In genomic region chr3:140452513-140452912, GRCm38 (mm10) we compare ENCODE assay signal across 27 mouse cellular contexts.
A peak's percentile ranks its signal among the peaks of the same experiment; 100 is the strongest.
DNase-seq lines count a peak whose midpoint lies in the region; ATAC-seq and TF ChIP-seq lines count a peak whose summit lies in the region.
"Had no signal": no experiment of that assay in that cellular context is flagged by ENCODE, and none has a peak within 500 bp of the region (broad histone marks: within the 10 kb centered on the region; RNA-seq: fewer than 3 reads in every experiment).

No protein-coding gene starts in this region.

- H3K36me3 ChIP-seq in embryonic facial prominence, embryonic 14.5 days (ENCODE audit: control insufficient read depth, insufficient read depth, low read length), result no peaks in the 10 kb centered on the region
- H3K36me3 ChIP-seq in embryonic facial prominence, embryonic 10.5 days (replicated peaks), result no peaks in the 10 kb centered on the region
- H3K36me3 ChIP-seq in neural tube, embryonic 13.5 days, result no peaks in the 10 kb centered on the region
- H3K36me3 ChIP-seq in neural tube, embryonic 15.5 days, result no peaks in the 10 kb centered on the region
- H3K36me3 ChIP-seq: embryonic facial prominence, embryonic 15.5 days; heart, embryonic 10.5 days; hindbrain, embryonic 15.5 days; intestine, embryonic 15.5 days; limb, embryonic 13.5 days; liver, embryonic 13.5 days; lung, embryonic 15.5 days had no signal

- no peak overlapping the region for H3K4me3 ChIP-seq in embryonic facial prominence, embryonic 14.5 days (ENCODE audit: low read depth, low read length)
- no peak overlapping the region for H3K4me3 ChIP-seq in embryonic facial prominence, embryonic 10.5 days
- H3K4me3 ChIP-seq in neural tube, embryonic 13.5 days, result no peak overlapping the region
- H3K4me3 ChIP-seq in neural tube, embryonic 15.5 days (replicated peaks), result no peak overlapping the region
- H3K4me3 ChIP-seq: embryonic facial prominence, embryonic 15.5 days; heart, embryonic 10.5 days; hindbrain, embryonic 15.5 days; intestine, embryonic 15.5 days; limb, embryonic 13.5 days; liver, embryonic 13.5 days; lung, embryonic 15.5 days; megakaryocyte, embryonic 14.5 days had no signal

- ATAC-seq in embryonic facial prominence, embryonic 14.5 days (ENCODE audit: low read depth), result no peak
- peak; percentile 59; the same call in 1 of the 2 replicates for ATAC-seq in neural tube, embryonic 13.5 days (ENCODE audit: low read depth)
- ATAC-seq in neural tube, embryonic 15.5 days (ENCODE audit: low FRiP score), result no peak
- ATAC-seq: CD4-positive, CD25-positive, alpha-beta regulatory T cell, adult 4 months; forebrain, embryonic 16.5 days; intestine, embryonic 15.5 days; midbrain, embryonic 16.5 days had no signal

- TF ChIP-seq POLR2A in brain, embryonic 14.5 days (IDR thresholded peaks at IDR 0.05; ENCODE audit: borderline replicate concordance, extremely low read depth, insufficient read depth, insufficient read length, poor library complexity, severe bottlenecking), result no peak

- no peaks in the 10 kb centered on the region for H3K27me3 ChIP-seq in embryonic facial prominence, embryonic 14.5 days (replicated peaks; ENCODE audit: control insufficient read depth, insufficient read depth, low read length)
- no peaks in the 10 kb centered on the region for H3K27me3 ChIP-seq in embryonic facial prominence, embryonic 10.5 days (replicated peaks; ENCODE audit: low read depth, poor library complexity, severe bottlenecking)
- H3K27me3 ChIP-seq in neural tube, embryonic 13.5 days, result no peaks in the 10 kb centered on the region
- no peaks in the 10 kb centered on the region for H3K27me3 ChIP-seq in neural tube, embryonic 15.5 days (replicated peaks)
- H3K27me3 ChIP-seq: embryonic facial prominence, embryonic 15.5 days; hindbrain, embryonic 15.5 days; intestine, embryonic 15.5 days; limb, embryonic 13.5 days; liver, embryonic 13.5 days; lung, embryonic 15.5 days; megakaryocyte, embryonic 14.5 days had no signal

- WGBS in embryonic facial prominence, embryonic 14.5 days, result 72% methylated on average over 8 of the region's 8 CpGs
- 80% methylated on average over 8 of the region's 8 CpGs for WGBS in embryonic facial prominence, embryonic 10.5 days
- 48% methylated on average over 8 of the region's 8 CpGs for WGBS in neural tube, embryonic 13.5 days
- 39% methylated on average over 8 of the region's 8 CpGs for WGBS in neural tube, embryonic 15.5 days

- no peaks in the 10 kb centered on the region for H3K4me1 ChIP-seq in embryonic facial prominence, embryonic 14.5 days (ENCODE audit: control insufficient read depth, insufficient read depth, low read length)
- no peaks in the 10 kb centered on the region for H3K4me1 ChIP-seq in embryonic facial prominence, embryonic 10.5 days
- H3K4me1 ChIP-seq in neural tube, embryonic 13.5 days (replicated peaks), result no peaks in the 10 kb centered on the region
- H3K4me1 ChIP-seq in neural tube, embryonic 15.5 days, result peaks cover 5% of the 10 kb centered on the region; the same call in 1 of the 2 replicates
- H3K4me1 ChIP-seq: embryonic facial prominence, embryonic 15.5 days; heart, embryonic 10.5 days; hindbrain, embryonic 15.5 days; intestine, embryonic 15.5 days; limb, embryonic 13.5 days; liver, embryonic 13.5 days; lung, embryonic 15.5 days; megakaryocyte, embryonic 14.5 days had no signal

- no peak overlapping the region for H3K27ac ChIP-seq in embryonic facial prominence, embryonic 14.5 days (replicated peaks; ENCODE audit: low read depth, low read length)
- no peak overlapping the region for H3K27ac ChIP-seq in embryonic facial prominence, embryonic 10.5 days (replicated peaks)
- no peak overlapping the region for H3K27ac ChIP-seq in neural tube, embryonic 13.5 days (replicated peaks)
- no peak overlapping the region for H3K27ac ChIP-seq in neural tube, embryonic 15.5 days (replicated peaks)
- H3K27ac ChIP-seq: embryonic facial prominence, embryonic 15.5 days; heart, embryonic 10.5 days; hindbrain, embryonic 15.5 days; intestine, embryonic 15.5 days; limb, embryonic 13.5 days; liver, embryonic 13.5 days; lung, embryonic 15.5 days had no signal

- peak; percentile 4 for DNase-seq in embryonic facial prominence, embryonic 14.5 days (ENCODE audit: low spot score)
- no peak for DNase-seq in embryonic facial prominence, embryonic 10.5 days (ENCODE audit: low spot score)
- peak; percentile 2 for DNase-seq in layer of hippocampus, adult 9-11 months
- no peak for DNase-seq in layer of hippocampus, postnatal 36 days
- peak; percentile 33 for DNase-seq in brain, embryonic 14.5 days (ENCODE audit: low read depth)
- DNase-seq: adrenal gland, postnatal 25 days; cerebellum, adult 11 months; cerebellum, adult 9-11 months; gastrocnemius, postnatal 10 days; heart, postnatal 4 days; kidney, adult 8-10 months; kidney, postnatal 10 days; liver, embryonic 13.5 days; lung, postnatal 36 days; thymus, postnatal 14 days had no signal

- no peak for TF ChIP-seq CTCF in brain, embryonic 14.5 days (IDR thresholded peaks at IDR 0.05; ENCODE audit: borderline replicate concordance, extremely low read depth, insufficient read depth, insufficient read length)

- H3K9me3 ChIP-seq in embryonic facial prominence, embryonic 14.5 days (ENCODE audit: control insufficient read depth, low read length), result no peaks in the 10 kb centered on the region
- no peaks in the 10 kb centered on the region for H3K9me3 ChIP-seq in embryonic facial prominence, embryonic 10.5 days
- no peaks in the 10 kb centered on the region for H3K9me3 ChIP-seq in neural tube, embryonic 13.5 days
- no peaks in the 10 kb centered on the region for H3K9me3 ChIP-seq in neural tube, embryonic 15.5 days (replicated peaks)
- H3K9me3 ChIP-seq: embryonic facial prominence, embryonic 15.5 days; heart, embryonic 10.5 days; hindbrain, embryonic 15.5 days; intestine, embryonic 15.5 days; limb, embryonic 13.5 days; liver, embryonic 13.5 days; lung, embryonic 15.5 days; megakaryocyte, embryonic 14.5 days had no signal

- H3K4me2 ChIP-seq in embryonic facial prominence, embryonic 14.5 days (ENCODE audit: low read depth, low read length), result no peak overlapping the region
- no peak overlapping the region for H3K4me2 ChIP-seq in neural tube, embryonic 13.5 days
- H3K4me2 ChIP-seq in neural tube, embryonic 15.5 days, result no peak overlapping the region
- H3K4me2 ChIP-seq: embryonic facial prominence, embryonic 15.5 days; hindbrain, embryonic 15.5 days; intestine, embryonic 15.5 days; limb, embryonic 13.5 days; liver, embryonic 13.5 days; lung, embryonic 15.5 days had no signal

- H3K9ac ChIP-seq in embryonic facial prominence, embryonic 14.5 days (ENCODE audit: low read depth, low read length), result no peak overlapping the region
- no peak overlapping the region for H3K9ac ChIP-seq in neural tube, embryonic 13.5 days
- H3K9ac ChIP-seq in neural tube, embryonic 15.5 days (replicated peaks), result no peak overlapping the region
- H3K9ac ChIP-seq: embryonic facial prominence, embryonic 15.5 days; hindbrain, embryonic 15.5 days; intestine, embryonic 15.5 days; limb, embryonic 13.5 days; liver, embryonic 13.5 days; lung, embryonic 15.5 days had no signal

Comparison
In these comparisons a context has a peak if more than half of its experiments do, and no peak if none do; other contexts are left out.
1. DNase-seq: peak in embryonic facial prominence, embryonic 14.5 days (single experiment), layer of hippocampus, adult 9-11 months (single experiment) and brain, embryonic 14.5 days (single experiment); none in embryonic facial prominence, embryonic 10.5 days (single experiment) and layer of hippocampus, postnatal 36 days (0 of 2).